Mouse (Mus musculus): Measurements from ENCODE around the gene Rbfox2.

GRCm38 (mm10) chr15:77102685-77103084 lies 204.1 kb downstream of the Rbfox2 start:
- TF ChIP-seq CTCF (IDR thresholded peaks at IDR 0.05; ENCODE audit: borderline replicate concordance, insufficient read depth, low read length) (no peak), POLR2A (IDR thresholded peaks at IDR 0.05; ENCODE audit: low read depth, low read length) (no peak)
